Mouse (Mus musculus): Measurements from ENCODE around the gene Dync1i2. TPM values are rescaled to one million over a fixed set of nuclear protein-coding genes. Genes with fewer than 3 reads are reported as not detected.
A peak's percentile ranks its signal among the peaks of the same experiment; 100 is the strongest.

The Dync1i2 gene
- polyA plus RNA-seq, 3 experiments from 2014 or later = 83.0 to 106 (median 86.7) TPM

DNA sequence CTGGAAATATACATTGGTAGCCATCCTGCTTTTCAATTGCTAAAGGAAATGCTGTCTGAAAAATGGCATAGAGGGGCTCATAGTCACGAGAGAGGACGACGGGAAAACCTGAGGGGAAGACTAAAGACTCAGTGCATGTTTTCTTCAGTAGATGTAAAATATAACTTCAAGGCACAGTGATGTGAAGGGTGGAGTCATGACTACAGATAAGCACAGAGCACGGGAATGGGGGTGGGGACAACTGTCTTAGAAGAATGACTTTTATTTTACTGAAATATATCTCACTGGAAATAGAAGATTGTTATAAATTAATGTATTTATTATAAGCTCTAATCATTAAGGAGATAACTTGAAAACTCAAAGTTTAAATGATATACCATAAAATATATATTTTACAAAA is 58.6 kb downstream of the Dync1i2 start:
- no peak for ATAC-seq

GRCm38 (mm10) chr2:71273955-71274679 is 62.6 kb downstream of the Dync1i2 start:
- peak; percentile 85 for ATAC-seq

- ATAC-seq = no peak
Observed at GRCm38 (mm10) chr2:71275734-71276133, 64.2 kb downstream of the Dync1i2 start.

DNA sequence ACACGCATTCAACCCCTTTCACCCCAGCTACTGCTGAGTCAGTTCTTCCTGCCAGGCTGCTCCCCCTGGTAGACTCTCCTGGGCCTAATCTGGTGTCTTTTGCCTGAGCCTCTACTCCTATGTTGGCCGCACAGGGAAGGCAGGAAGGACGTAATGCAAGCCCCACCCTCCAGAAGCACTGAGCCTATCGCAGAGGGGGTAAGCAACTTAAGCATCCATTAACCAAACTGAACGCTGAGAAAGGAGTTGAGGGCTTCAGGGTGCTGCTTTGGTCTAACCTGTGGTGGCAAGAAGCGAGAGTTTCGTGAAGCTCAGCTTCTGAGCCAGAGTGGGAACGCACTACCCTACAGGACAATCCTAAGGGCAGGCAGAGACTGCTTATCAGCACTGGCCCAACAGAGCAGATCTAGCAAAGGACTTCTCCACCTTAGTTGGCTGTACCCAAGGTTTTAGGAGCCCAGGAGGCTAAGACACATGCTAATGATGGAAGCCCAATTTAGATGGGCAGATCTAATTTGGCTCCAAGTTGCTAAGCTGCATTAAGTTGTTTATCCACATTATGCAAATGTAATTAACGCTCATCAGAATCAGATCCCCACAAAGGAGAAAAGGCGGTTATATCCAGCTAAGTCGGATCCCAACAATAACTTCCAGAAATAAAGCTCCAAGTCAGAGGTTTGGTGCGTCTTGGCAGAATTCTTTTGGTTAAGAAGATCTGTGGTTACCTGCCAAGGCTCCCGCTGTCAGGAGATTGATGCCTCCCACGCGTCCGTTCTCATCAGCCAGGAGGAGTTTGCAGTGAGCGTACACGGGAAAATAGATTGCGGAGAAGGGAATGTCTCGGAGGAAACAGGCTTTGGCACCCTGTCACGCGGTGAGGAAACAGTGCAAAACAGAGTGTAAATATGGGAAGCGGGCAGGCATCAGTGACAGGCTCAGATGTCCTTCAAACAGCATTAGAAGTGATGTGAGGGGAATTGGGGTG is 67.6 kb downstream of the Dync1i2 start:
- ATAC-seq = no peak

- no peak for ATAC-seq
Observed at GRCm38 (mm10) chr2:71281981-71282380, 70.5 kb downstream of the Dync1i2 start.

- ATAC-seq = no peak
Observed at GRCm38 (mm10) chr2:71290107-71290775, 78.7 kb downstream of the Dync1i2 start.

DNA sequence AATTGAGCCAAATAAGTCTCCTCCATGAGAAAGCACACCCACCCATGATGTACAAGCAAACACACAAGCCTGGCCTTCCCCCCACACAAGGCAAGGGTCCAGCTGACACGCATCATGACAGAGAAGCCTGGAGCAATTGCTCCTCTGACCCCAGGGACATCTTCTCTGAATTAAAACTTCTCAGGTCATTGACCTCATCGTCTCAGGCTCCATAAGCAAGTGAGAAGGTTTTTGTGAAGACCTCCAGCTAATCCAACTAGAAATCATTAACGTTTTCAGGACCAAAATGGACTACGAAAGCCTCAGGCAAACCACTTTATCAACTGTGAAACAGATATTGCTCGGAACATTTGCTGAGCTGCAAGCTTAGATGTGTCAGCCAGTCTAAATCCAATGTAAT is 80.1 kb downstream of the Dync1i2 start:
- no peak for ATAC-seq

GRCm38 (mm10) chr2:71293983-71294382 is 82.5 kb downstream of the Dync1i2 start:
- ATAC-seq = no peak

GRCm38 (mm10) chr2:71294489-71294888 is 83.0 kb downstream of the Dync1i2 start:
- ATAC-seq = no peak

DNA sequence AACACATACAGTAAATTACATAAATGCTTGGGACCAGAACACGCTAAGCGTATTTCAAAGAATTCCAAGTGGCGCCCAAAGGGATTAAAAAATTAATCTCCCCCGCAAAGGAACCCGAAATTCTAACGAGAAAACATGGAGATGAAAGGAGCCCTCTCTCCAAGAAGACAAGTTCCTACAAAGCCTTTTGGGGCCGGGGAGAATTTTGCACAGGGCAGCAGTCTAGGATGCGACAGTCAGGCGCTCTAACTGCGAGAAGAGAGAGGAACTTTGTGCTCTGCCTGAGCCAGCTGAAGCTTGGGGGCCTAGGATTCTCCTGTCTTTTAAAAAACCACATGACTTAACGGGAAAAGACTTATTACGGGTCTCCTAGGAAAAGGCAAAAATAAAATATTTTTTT is 84.3 kb downstream of the Dync1i2 start:
- ATAC-seq = no peak

DNA sequence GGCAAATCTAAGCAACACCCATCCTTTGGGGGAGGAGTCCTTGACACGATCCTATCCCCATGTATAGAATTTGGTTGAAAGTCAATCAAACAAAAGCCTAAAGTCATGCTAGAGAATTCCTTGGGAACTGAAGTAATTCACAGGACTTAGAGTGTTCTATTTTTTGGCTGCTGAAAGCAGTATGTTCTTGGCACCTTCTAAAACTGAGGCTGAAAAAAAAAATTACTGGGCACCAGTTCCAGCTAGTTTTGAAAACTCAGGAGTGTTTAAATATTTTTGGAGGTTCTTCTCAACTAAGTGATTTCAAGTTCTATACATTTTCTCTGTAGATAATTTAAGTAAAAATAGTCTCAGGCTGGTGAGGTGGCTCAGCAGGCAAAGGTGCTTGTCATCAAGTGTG is 86.0 kb downstream of the Dync1i2 start:
- ATAC-seq = no peak

DNA sequence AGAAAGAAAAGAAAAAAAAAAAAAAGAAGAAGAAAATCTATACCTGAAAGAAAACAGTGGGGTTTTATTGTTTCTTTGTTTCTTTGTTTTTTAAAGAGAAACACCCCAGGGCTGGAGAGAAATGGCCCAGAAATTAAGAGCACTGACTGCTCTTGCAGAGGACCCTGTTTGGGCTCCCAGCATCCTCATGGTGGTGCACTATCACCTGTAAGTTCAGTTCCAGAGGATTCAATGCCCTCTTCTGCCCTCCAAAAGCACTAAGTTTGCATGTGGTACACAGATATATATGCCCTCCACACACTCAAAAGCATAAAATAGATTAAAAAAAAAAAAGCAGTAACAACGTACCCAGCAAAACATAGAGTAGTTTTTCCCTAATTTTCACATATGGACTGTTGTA is 87.2 kb downstream of the Dync1i2 start:
- ATAC-seq = no peak

GRCm38 (mm10) chr2:71302156-71302663 is 90.7 kb downstream of the Dync1i2 start:
- ATAC-seq = no peak

DNA sequence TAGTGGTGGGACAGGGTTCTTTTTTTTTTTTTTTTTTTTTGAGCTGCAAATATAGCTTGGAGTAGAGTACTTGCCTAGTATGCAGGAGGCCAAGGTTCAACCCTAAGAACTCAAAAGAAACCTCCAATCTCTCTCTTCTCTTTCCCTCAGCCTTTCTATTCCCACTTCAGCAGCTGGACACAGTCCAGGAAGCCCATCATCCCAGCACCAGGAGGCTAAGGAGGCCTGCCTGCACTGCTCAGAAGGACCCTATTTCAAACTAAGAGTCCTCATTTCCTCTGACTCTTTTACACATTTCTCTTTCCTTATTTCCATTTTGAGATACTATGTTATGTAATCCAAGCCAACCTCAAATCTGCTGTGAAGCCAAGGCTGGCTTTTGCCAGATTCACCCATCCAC is 91.7 kb downstream of the Dync1i2 start:
- no peak for ATAC-seq

DNA sequence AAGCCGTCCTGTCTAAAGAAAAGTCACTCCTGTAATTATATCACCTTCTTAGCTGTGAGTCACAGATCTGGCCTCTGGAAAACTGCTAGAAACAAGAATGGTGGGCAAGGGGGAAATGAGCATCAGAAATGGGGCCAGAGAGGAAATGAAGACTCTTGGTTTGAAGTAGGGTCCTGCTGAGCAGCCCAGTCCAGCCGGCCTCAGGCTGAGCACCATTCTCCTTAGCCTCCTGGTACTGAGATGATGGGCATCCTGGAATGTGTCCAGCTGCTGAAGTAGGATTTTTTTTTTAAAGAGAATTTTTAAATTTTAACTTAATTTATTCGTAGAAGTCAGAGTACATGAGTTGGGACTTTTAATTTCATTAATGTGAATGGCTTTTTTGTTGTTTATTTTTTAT is 93.3 kb downstream of the Dync1i2 start:
- no peak for ATAC-seq

DNA sequence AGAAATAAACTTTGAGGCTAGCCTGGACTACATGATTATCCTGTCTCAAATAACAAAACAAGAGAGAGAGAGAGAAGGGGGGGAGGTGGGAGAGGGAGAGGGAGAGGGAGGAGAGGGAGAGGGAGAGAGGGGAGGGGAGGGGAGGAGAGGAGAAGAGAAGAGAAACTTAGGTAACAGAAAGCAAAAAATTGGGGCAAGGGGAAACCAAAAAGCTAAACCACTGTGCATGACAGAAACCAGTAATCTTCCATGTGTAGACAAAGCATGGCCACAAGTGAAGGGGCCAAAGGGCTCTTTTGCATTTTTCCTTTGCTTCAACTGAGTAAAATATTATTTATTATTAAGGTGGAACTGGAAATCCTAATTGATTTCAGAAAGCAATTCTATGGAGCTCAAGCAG is 94.9 kb downstream of the Dync1i2 start:
- ATAC-seq = no peak

DNA sequence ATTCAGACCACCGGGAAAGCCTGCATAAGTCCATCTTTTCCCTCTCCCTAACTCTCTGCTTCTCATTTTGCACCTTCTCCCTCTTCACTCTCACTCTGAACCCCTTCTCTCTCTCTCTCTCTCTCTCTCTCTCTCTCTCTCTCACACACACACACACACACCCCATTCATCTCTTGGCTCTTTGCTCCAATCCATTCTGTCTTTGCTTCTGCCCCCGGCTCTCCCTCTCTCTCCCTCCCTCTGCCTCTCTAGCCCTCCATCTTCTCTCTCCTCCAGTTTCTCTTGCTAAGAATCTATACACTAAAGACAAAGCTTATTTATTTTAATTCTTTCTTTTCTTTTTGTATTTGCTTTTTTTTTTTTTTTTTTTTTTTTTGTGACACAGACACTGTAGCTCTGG is 98.2 kb downstream of the Dync1i2 start:
- no peak for ATAC-seq

GRCm38 (mm10) chr2:71312067-71312466 is 100.6 kb downstream of the Dync1i2 start:
- no peak for ATAC-seq

Other genes with a start within 250 kb of the Dync1i2 start
- 10 to 100 TPM; 17.9 to 22.8 (median 22.3) TPM for gene Dcaf17, start 156.4 kb upstream of the Dync1i2 start, polyA plus RNA-seq (2017; shearing (Covaris generic))
- gene Mettl8, start 156.1 kb upstream of the Dync1i2 start, polyA plus RNA-seq (2017; shearing (Covaris generic)) = 10 to 100 TPM in 2 of 3 experiments, 1 to 10 TPM in 1; 8.0 to 17.2 (median 14.0) TPM
- under 1 TPM in 2 of 3 experiments, not detected in 1; 0.07 to 0.13 TPM for gene Cybrd1, start 93.8 kb upstream of the Dync1i2 start, polyA plus RNA-seq (2017; shearing (Covaris generic))
- gene Slc25a12, start 156.0 kb downstream of the Dync1i2 start, polyA plus RNA-seq (2017; shearing (Covaris generic)) = 10 to 100 TPM; 63.3 to 80.6 (median 68.3) TPM
- gene Hat1, start 177.3 kb downstream of the Dync1i2 start, polyA plus RNA-seq (2017; shearing (Covaris generic)) = 100 to 1,000 TPM in 1 of 3 experiments, 10 to 100 TPM in 2; 58.6 to 102 (median 76.9) TPM
- 10 to 100 TPM; 10.1 to 38.0 (median 27.6) TPM for gene Metap1d, start 241.6 kb downstream of the Dync1i2 start, polyA plus RNA-seq (2017; shearing (Covaris generic))

Data from inflammation-experienced regulatory T-cells, adult 6 months (primary cell).